Mouse (Mus musculus) monocyte, adult 5-6 weeks (primary cell): ENCODE measurements at regions not wholly inside any gene's neighbourhood (a gene's known extent, or its start where the extent isn't known, plus 50 kb on each side); places are given as distances from the start of the nearest gene placed in this dataset.

Experiments used
- ATAC-seq: fragments of 153-309, 156-312 bp; replicated peaks from 2 replicates; pipeline ENCODE4 v1.8.0; 2017; ENCODE audit warnings: mild to moderate bottlenecking; ENCODE audit not compliant: low TSS enrichment, insufficient number of reproducible peaks, severe bottlenecking, poor library complexity, low FRiP score

DNA sequence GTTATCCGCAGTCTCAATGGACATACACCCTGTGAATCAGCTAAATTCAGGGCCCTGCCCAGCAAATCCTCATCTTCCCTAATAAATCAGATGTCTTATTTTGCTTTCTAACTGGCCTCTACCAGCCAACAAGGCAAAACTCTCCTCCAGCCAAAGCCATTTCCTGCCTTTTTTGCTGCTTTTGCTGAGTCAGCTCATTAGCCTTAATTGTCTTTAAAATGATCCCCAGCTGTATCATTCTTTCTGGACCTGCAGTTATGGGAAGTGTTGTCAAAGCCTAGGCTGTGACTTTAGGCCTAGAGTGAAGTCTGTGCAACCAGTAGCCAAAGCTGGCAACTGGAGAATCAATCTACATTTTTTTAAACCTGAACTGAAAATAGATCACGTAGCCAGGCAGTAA lies 81.4 kb downstream of the Mtpn start:
- no peak for ATAC-seq

DNA sequence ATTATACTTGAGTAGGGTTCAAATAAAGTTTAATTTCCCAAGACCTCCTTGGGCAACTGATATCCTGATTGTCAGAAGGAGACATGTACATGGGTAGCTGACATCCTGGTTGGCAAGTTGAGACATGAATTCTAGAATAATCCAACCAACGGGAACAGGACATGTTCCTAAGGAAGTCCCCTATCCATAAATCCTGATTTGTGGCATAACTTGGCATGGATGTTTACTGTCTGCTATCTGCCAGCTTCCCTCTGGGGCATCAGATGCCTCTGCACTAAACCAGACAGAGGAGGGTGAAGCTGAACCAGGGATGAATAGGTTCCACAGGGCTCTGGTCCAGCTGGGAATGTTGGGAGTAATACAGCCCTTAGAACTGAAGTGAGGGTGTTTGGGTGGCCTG lies 94.7 kb downstream of the Mtpn start:
- no peak for ATAC-seq

DNA sequence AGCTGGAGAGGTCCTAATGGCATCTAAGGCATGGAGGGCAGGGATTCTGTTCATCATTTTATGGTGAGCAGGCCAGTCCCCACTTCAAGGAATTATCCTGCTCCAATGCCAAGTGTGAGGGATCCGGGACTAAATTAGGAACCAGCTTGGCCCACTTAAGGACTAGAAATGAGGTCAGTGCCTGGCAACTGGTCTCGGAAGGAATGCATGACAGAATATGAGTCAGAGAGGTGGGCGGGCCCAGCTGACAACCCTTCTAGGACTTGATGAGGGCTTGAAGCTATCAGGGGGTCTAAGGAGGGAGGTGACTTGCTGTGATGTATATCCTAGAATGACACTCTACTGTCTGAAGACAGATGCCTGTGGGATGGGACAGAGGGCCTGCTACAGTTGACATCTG lies 100.4 kb upstream of the Fam180a start:
- no peak for ATAC-seq

DNA sequence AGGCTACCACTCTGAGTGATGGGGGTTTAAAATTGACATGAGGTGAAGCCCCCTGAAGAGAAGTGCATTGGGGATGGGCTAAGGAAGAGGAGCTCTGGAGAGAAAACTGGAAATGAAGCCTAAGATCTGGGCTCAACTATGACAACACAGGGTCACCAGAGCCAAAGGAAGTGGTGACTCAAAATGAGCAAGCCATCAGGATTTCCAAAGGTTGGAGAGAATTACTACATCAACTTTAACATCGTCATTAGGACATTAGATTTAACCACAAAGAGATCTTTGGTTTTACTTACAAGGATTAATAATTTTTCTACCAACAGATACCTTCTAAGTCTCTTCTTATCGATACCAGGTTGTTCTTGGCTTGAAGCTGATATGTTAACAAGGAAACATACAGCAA lies 98.6 kb upstream of the Fam180a start:
- no peak for ATAC-seq

DNA sequence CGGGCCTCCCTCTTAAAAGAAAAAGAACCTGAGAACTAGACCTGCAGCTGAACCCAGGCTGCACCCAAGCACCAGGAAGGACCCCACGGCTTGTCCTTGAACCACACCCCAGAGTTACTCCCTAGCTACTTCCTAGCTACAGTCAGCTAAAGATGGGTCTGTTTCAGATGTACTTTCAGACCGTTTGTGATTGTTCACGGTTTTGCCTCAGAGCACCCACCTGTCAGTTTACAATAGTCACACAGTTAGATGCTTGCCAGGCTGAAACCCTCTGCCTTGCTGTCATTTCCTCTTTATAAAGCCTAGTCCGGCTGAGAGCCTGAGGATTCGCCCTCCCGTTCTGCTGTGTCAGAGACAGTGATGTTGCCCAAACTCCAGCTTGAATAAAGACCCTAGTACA lies 95.0 kb upstream of the Fam180a start:
- no peak for ATAC-seq

DNA sequence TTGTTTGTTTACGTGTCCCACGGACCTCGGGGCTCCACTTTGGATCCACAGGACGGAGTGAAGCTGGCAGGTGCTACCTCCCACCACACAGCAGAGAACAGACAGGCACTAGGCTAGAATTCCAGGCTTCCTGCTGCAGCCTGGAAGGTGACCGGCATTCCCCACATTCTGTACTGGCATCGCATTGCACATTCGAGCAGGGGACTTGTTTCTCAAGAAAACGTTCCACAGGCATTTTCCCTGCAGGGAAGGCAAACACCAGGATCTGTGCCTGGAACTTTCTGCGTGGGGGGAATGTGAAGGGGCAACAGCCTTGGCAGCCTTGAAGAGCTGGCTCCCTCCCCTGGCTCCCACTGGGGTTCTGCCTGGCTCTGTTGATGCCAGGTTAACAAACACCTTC lies 79.1 kb upstream of the Fam180a start:
- ATAC-seq: no peak

DNA sequence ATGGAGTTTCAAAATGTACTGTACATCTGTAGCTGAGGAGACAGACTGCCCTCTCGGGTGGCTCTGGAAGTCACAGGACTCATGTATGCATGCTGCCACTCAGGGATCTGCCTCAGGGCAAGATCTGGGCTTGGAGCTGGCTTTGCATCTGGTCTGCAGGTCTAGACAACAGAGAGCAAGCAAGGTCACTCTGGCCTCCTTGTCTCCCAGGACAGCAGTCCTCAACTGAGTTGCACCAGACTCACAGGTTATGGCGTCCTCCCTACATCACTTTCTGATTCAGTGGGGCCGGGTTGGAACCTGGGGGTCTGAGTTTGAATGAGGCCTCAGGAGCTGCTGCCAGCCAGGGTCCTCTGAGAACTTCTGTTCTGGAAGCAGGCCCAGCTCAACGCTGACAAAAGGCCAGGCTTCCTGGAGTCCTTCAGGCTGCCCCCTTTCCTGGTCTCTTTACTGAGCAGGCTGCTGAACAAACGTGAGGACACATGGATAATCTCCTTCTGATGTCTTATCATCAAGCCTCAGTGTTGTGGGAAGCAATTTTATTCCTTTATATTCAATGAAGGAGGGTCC lies 77.5 kb upstream of the Fam180a start:
- no peak for ATAC-seq

DNA sequence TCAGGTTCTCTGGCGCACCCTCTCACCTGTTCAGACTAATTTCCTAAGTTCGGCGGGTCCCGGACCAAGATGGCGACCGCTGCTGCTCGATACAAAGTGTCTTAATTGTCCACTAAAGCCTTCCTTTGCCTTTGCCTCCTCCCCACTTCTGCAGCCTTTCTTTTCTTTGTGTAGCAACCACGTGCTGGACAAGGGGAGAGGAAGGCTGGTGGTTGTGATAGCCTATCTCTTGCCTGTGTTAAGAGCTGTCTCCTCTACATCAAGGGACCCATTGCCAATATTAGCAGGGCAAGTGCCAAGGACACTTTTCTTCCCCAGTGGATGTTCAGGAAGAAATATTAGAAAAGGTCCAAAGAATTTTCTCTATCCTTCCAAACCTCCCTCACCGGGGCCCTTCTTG lies 69.8 kb upstream of the Fam180a start:
- ATAC-seq: no peak

DNA sequence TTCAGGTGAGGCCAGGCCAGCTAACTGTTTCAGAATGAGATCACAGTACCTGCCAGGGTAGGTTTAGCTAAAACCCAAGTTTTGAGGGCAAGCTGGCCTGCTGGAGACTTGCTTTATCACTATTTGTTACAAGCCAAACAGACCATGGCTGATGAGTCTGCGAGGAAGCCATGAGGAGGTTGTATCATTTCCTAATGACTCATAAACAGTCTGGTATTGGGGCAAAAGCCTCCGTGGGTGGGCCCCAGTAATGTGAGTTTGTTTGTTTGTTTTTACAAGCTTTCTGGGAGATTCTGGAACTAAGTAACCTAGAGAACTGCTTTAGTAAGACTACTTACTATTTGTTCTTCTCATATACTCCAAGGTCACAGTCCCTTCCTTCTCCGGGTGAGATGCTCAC lies 62.9 kb upstream of the Fam180a start:
- no peak for ATAC-seq

DNA sequence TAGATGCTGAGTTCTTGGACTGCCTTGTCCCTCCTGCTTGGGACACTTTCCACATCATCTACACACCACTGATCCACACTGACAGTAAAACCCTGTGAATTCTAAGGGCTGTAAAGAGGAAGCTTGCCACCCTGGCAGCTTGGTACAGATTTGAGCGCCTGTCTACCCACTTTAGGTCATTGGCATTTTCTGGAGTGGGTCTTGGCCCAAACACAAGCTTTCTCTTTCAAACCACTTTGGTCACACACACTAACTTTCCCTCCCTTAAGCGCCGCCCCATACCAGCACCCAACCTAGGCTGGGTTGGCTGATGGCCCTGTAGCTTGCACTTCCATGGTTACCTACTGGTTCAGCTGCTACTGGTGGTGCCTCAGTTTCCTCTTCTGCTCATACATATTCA lies 55.6 kb upstream of the Fam180a start:
- ATAC-seq: no peak

DNA sequence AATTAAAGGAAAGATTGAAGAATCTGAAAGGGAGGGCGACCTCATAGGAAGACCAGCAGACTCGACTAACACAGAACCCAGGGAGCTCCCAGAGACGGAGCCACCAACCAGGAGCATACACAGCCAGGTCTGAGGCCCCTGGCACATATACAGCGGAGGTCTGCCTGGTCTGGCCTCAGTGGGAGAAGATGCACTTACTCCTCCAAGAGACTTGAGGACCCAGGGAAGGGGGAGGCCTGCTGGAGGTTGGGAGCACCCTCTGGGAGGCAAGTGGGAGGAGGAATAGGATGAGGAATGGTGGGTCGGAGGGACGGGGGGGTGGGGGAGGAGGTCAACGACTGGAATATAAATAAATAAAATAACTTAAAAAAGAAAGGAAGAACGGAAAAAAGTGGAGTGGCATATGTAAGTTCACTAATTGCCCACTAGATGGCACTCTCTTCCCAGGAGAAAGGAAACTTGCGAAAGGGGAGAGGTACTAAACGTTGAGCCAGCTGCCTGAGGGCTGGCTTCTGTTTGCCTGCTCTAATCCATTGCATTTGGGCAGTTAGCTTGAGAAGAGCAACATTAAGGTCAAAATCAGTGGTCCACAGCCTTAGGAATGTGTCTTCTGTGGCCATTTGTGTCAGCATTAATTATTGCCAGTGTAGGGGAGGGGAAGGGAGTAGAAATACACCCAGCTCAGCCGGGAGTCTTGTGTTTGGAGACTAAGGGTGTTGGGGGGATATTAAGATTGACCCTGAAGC lies 55.0 kb upstream of the Fam180a start:
- ATAC-seq: no peak; the same call in 1 of the 2 replicates

DNA sequence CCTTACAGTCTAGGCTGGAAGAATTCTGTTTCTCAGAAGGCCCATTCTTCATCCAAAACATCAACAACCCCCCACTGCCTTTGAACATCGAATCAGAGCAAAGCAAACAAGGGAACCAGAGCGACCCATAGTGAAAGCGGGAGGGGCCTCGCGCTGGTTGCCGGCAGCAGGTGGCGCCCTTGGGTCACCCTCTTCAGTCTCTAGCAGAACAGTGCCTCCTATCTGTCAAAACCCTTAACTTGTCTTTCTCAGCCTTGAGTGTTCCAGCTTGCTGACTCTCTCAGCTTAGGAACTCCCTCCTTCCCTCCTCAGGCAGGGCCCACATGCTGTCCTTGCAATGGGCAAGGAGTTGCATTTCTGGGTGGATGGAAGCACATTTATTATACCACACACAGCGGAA lies 53.9 kb upstream of the Fam180a start:
- ATAC-seq: peak; percentile 79

DNA sequence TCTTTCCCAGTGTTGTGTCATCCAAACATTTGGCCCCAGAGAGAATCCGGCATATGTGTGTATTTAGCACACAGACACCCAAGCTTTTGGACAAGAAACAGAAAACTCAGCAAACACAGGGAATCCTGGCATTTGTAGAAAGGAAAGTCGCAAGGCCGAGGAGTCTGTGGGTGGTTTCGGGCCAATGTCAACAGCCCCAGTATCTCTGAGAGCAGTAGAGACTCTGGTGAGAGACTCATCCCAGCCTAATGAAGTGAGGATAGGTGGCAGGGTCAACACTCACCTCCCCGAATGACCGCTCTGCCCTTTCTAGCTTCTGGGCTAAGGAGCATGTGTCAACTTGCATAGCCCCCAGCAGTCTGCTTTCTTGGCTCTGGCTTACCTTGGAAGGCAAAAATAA lies 52.9 kb upstream of the Fam180a start:
- no peak for ATAC-seq

DNA sequence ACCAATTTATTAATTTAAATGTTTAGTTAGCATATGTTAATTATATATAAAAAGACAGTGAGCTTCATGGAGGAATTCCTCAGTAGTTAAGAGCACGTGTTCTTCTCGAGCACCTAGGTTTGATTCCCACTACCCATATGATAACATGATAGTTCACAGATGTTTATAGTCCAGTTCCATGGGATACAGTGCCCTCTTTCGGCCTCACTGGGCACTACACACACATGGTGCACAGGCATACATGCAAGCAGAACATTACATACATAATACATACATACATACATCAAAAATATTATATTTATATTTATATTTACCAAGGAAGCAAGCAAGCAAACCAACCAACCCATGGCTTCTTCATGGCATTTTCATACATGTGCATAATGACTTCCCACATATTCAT lies 51.6 kb upstream of the Fam180a start:
- ATAC-seq: no peak

DNA sequence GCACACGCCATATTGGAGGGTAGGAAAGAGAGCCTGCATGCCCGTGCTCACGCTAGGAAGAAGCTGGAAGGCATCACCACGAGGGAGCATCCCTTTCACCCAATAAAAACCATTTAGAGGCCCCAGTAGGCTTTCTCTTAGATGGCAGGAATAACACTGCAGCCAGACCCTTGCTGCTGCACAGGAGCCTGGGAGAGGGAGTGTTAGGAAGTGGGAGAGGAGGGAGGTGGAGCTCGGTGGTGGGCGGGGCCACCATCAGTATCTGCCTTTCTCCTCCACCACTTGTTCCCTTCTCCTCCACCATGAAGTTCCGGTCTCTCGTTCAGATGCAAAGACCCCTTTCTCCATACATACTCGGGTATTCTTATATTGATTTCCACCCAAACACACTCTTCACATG lies 50.6 kb upstream of the Fam180a start:
- no peak for ATAC-seq
